Mouse (Mus musculus) left cerebral cortex, postnatal 4 days (tissue): Measurements from ENCODE around the gene Dmbt1. TPM values are rescaled to one million over a fixed set of nuclear protein-coding genes. Genes with fewer than 3 reads are reported as not detected.
A peak's percentile ranks its signal among the peaks of the same experiment; 100 is the strongest.
"Not testable (repeated sequence)": the region's sequence is repeated elsewhere in the genome, so short reads cannot be mapped to it uniquely, and the experiment has no call there.

Experiments used
- DNase-seq: peaks from one replicate; pipeline ENCODE4 v3.0.0-alpha.2; 2022
- intact Hi-C: fragments of 180-260 bp; cut with DNase I; formaldehyde crosslinking; loops from one replicate; pipeline ENCODE4 v1.15.1; 2025
- total RNA-seq, 2 experiments: library from RNA; stranded (reverse); gene quantifications; 2 replicates each; pipeline ENCODE4 v1.2.3; 2021

Gene Dmbt1
- total RNA-seq: under 1 TPM in 1 of 2 experiments, not detected in 1; 0.06 TPM

- DNase-seq: no peak
- intact Hi-C loops: no loop called here
Observed at GRCm38 (mm10) chr7:131031755-131032154, at the start of gene Dmbt1. Gene Dmbt1, plus strand, starts transcription at chr7:131032053.

- intact Hi-C loops: no loop called here
Observed at GRCm38 (mm10) chr7:130982371-130982770, 49.5 kb upstream of the Dmbt1 start.

DNA sequence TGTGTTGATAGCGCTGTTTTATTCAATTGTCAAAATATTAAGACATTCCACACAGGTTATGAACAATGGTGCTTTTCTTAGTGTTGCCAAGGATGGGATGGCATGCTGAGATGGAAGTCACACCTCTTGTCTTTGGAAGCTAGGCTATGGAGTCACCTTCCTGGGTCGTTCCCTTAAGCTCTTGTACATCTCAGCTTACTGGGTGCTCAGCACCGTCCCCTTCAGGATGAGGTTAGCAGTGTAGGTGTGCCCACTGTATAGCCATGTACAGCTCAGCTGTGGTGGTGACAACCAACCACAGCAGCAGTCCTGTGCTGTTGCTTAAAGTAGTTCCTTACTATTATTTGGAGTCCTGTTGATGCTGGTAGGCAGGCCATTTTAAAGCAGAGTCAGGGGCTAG, 49.0 kb upstream of the Dmbt1 start:
- intact Hi-C loops: no loop called here

More at GRCm38 (mm10) chr7:130982371-130982770, 49.5 kb upstream of the Dmbt1 start:
- DNase-seq: no peak

DNA sequence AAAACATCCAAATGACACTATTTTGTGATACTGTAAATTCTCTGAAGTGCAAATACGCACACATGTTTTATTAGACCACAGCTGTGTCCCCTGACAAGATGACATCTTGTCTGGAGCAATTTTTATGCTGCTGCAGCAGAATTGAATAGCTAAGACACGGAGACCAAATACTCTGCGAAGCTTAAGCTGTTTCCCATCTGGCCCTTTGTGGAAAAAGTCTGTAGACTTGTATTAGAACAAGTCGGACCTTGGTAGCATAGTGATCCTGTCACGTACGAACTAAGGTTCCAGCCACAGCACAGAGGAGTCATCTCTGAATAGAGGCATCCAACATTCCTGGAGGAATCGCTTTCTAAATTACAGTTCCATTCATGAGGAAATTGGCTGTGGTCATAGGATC, 47.6 kb upstream of the Dmbt1 start:
- intact Hi-C loops: no loop called here
- DNase-seq: no peak

More for the DNA sequence above, 49.0 kb upstream of the Dmbt1 start:
- no peak for DNase-seq

GRCm38 (mm10) chr7:130985193-130985592, 46.7 kb upstream of the Dmbt1 start:
- intact Hi-C loops: no loop called here

GRCm38 (mm10) chr7:130985716-130986115, 46.1 kb upstream of the Dmbt1 start:
- no peak for DNase-seq
- intact Hi-C loops: no loop called here

More at GRCm38 (mm10) chr7:130985193-130985592, 46.7 kb upstream of the Dmbt1 start:
- no peak for DNase-seq

DNA sequence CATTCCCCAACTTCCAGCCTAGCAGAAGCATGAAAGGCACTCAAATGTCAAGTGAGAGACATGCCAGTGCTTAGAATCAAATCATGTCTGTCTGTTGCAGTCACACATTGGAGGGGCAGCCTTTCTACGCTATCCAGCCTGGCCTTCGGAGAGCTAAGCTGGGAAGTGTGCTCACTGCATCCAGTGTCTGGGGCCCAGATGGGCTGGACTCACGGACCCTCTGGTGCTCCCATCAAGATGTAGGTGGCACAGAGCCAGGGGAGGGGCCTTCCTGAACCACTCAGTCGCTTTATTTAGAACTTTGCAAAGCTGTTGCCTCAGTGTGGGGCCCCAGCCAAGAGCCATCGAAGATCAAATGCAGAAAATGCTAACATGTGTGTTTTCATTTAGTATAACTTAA, 43.7 kb upstream of the Dmbt1 start:
- DNase-seq: no peak
- intact Hi-C loops: no loop called here

GRCm38 (mm10) chr7:130989371-130989770, 42.5 kb upstream of the Dmbt1 start:
- intact Hi-C loops: no loop called here
- DNase-seq: no peak

DNA sequence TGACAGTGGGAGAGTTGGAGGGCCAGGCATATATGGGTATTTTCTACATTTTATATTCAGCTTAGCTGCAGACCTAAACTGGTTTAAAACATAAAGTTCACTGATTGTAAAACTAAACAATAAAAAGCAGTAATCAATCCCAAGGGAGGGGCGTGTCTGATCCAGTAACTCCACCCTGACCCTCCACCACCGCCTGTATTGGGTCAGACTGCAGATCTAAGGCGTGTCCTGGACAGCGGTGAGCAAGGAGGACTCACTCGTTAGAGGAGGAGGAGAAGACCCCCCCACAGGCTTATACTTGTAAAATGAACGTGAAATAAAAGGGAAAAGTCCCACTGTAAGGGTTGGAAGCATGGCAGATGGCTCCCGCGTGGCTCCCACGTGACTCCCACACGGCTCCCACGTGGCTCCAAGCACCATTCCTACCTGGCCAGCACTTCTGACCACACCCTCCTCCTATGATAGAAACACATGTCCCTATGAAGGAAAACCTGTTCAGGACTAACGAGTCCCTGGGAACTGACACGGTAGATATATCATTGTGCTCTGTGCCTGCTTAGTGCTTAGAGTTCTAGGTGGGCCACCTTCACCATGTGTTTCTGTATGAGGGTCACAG, 40.6 kb upstream of the Dmbt1 start:
- intact Hi-C loops: no loop called here
- DNase-seq: no peak

DNA sequence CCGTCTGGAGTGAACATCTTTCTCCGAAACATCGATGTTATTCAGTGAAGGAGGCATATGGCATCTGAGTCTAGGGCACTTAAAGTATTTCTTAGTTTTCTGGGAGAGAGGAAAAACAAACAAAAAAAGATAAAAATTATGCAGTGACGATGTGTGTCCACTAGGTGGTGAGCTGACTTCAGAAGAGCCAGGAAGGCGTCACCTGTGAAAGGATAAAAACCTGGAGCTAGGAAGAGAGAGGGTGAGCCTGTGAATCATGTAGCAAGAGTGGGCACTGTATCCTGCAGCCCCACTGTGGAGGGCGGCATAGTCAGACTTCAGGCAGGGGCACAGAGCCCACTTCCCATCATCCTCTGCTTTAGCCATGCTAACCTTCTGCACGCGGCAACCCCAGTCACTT, 37.9 kb upstream of the Dmbt1 start:
- intact Hi-C loops: no loop called here
- no peak for DNase-seq

DNA sequence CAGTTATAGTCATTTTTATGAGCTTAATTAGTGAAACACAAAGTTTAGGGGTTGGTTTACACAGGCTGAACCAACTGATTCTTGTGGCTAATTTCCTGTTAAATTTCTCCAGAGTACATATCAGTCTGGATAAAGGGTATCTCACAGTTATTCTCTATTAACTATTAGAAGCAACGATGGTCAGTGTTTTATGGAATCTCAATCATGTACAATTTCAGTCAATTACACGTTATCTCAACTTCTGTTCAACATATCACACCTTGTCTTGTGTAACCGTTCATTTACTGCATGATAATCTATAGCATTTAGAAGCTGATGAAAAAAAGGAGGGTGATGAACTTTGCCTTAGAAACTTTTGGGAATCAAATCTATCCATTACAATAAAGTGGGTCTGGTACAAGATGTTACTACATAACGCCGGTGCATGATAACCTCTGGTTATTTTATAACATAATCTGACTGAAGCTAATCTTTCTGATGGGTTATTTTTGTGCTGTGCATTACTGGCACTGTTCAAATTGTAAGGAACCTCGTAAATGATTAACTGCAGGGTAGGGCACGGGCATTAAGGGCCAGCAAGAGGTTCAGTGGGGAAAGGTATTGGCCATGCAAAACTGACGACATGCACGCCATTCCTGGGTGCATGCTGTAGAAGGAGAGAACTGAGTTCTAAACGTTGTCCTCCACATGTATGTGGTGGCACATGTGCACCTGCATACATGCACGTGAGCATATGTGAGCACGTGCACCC, 29.7 kb upstream of the Dmbt1 start:
- intact Hi-C loops: no loop called here
- DNase-seq: no peak

- DNase-seq: no peak
- intact Hi-C loops: no loop called here
Observed at GRCm38 (mm10) chr7:131004071-131004470, 27.8 kb upstream of the Dmbt1 start.

DNA sequence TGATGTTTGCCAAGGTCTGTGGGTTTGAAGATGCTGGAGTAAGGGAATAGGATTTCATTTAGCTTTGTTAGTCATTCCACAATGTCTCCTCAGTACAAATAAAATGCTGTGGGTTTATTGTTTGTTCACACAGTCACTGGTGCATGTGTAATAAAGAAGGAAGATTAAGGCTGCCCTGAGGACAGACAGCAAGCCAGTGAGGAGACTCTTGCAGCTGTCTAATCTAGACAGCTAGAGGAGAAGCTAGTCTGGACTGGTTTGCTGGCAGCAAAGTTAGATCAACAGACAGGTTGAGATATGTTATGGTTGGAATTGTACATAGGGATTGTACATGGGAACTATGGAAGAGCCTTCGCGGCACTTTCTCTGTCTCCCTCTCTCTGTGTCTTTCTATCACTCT, 24.6 kb upstream of the Dmbt1 start:
- intact Hi-C loops: no loop called here

DNA sequence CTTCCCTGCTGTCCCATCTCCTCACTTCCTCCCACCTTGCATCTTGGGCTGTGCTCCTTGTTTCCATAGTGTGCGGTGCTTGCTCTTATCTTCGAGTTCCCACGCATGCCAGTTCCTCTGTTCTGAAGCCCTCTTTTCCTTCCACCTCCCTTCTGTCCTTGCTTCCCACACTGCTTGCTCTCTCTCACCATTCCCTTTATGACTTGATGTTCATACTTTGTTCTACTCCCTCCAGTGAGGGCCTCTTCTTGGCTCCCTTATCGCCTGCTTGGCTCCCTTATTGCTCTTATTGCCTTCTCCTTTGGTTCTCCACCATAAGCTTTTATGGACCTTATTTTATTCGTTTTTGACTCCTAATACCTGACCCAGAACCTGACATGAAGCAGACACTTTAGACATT, 22.7 kb upstream of the Dmbt1 start:
- DNase-seq: no peak
- intact Hi-C loops: no loop called here

More for the DNA sequence above, 24.6 kb upstream of the Dmbt1 start:
- no peak for DNase-seq

DNA sequence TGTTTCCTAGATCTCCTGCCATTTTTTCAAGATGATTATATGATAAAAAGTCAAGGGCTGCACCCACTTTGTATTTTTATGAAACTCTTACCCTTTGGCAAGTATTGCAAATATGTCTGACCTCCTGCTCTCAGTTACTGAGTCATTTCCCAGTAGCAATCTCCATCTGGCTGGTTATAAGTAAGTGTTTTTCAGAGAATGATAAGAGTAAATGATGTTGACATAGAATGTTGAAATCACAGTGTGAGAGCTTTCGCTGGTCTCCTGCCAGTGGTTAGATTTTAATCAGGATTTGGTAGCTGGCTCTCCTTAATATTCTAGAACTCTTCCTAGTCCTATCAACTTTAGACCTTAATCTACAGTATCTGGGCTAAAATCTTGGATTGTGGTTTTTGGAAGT, 20.0 kb upstream of the Dmbt1 start:
- intact Hi-C loops: no loop called here
- DNase-seq: no peak

DNA sequence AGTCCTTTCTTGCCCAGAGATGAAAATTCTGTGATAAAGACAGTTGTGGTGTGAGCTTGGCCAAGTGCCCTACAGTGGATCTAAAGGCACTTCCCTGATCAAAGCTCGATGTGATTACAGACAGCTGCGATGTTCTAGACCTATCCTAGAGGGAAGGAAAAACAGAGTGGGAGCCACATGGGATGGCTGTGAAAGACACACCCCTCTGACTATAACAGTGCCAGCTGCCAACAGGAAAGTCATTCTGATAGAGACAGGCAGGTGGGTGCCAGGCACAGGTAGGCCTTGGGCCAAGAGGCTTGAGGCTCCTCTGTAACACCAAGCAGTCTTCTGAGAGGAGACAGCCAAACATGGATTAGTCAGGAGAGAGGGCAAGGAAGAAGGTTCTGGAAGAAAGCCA, 12.7 kb upstream of the Dmbt1 start:
- DNase-seq: no peak
- intact Hi-C loops: no loop called here

- intact Hi-C loops: no loop called here
Observed at GRCm38 (mm10) chr7:131024807-131025206, 7.0 kb upstream of the Dmbt1 start.

DNA sequence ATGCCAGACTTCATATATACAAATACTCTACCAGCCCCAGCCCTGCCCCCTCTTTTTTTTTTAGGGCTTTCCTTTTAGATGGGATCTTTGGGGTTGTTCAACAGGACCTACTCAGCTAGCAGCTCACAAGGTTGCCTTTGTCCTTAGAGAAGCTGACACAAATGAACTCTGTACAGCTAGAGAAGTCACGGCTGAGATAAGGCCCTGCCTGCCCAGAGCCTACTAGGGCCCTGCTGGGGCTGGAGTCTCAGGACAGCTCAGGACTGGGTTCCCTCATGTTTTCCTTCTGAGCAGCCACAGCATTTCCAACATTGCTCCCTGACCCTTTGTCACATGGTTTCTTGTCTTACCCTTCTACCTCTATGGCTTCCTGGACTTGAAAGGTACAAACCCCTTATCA, 4.3 kb upstream of the Dmbt1 start:
- no peak for DNase-seq
- intact Hi-C loops: no loop called here

More at GRCm38 (mm10) chr7:131024807-131025206, 7.0 kb upstream of the Dmbt1 start:
- DNase-seq: no peak

- intact Hi-C loops: no loop called here
- DNase-seq: no peak
Observed at GRCm38 (mm10) chr7:131036396-131036795, 4.5 kb downstream of the Dmbt1 start.

DNA sequence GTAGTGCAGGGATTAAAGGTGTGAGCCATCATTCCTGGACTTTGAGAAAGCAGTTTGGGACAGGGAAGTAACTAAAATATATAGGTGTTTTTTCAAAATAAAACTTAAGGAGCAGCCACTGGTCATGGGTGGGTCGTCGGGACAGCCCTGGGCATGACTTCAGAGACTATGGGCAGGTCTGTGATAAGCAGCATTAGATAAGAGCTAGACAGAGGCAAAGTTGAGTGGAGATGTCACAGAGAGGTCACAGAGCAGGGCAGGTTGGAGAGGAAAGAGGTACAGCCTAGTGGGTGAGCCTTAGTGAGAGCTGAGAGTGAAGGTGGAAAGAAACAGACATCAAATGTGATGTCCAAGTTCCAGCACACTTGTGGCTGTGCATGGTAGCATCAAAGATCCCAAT, 5.2 kb downstream of the Dmbt1 start:
- no peak for DNase-seq
- intact Hi-C loops: no loop called here

GRCm38 (mm10) chr7:131040760-131041159, 8.9 kb downstream of the Dmbt1 start:
- DNase-seq, intact Hi-C loops: not testable (repeated sequence)

DNA sequence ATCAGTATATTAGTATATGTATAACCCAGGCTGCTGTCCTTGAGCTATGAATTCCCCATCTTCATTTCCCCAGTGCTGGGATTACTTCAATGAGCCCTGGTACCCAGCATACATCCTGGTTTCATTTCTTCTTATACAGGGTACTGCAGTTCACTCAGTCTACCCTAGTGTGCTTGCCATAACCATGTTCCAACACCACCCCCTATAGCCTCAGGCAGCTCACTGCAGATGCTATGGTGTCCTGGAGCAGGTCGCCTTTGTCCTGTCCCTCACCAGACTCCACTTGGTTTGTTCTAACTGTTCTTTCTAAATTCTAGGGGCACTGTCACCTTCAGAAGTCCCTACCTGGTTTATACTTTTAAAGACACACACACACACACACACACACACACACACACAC, 10.8 kb downstream of the Dmbt1 start:
- intact Hi-C loops: no loop called here
- DNase-seq: peak; percentile 12
